Mouse (Mus musculus) megakaryocyte progenitor cell, adult 5-6 weeks (primary cell): ENCODE measurements around the gene Me3. TPM values are rescaled to one million over a fixed set of nuclear protein-coding genes. Genes with fewer than 3 reads are reported as not detected.

Experiments used
- ATAC-seq: replicated peaks from 2 replicates; pipeline ENCODE4 v1.8.0; 2016; ENCODE audit warnings: mild to moderate bottlenecking, moderate TSS enrichment, inconsistent platforms; ENCODE audit not compliant: poor library complexity
- total RNA-seq, 2 experiments: library from RNA; stranded (forward) in 1 of 2; stranded (reverse) in 1 of 2; fragments of 157-497, 149-512 nt in 1 of 2; fragments of 200-1000 nt in 1 of 2; gene quantifications; 2 replicates each; pipeline versions ENCODE4 v1.2.3 to v1.2.4; 2015 to 2017

Gene Me3
- total RNA-seq, 2 experiments from 2014 or later: not detected

DNA sequence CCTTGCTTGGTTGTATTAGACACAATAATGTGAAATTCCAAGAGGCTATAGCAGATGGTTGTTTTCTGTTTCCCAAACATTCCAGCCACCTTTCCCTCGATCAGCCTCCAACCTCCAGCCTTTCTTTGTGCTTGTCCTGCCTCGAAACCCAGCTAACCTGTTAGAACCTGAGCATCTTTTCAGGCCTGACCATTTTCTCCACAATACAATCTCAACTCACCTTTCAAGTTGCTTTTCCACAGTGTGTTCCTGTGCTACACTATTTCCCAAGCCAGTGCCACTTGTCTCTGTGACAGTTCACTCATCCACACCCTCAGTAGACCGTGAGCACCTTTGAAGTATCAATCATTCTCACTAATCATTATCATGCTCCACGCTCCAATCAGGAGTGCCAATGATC, 171.8 kb downstream of the Me3 start:
- ATAC-seq: no peak

DNA sequence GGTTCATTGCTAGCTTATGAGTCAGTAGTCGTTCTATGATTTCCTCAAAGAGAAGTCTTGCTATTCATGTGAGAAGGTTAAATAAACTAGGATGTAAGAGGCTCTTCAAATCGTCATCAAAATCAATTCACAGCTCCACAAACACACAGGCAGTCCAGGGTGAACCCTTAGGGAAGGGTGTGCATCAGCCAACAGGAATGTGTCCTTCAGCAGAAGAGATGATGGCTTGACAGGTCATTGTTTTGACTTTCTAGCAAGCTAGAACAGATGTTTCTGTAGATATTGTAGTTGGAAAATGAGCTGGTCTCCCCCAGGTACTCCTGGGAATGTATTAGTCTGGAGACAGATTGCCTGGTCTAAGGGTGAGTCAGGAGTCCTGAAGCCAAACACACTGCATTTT, 177.2 kb downstream of the Me3 start:
- no peak for ATAC-seq

DNA sequence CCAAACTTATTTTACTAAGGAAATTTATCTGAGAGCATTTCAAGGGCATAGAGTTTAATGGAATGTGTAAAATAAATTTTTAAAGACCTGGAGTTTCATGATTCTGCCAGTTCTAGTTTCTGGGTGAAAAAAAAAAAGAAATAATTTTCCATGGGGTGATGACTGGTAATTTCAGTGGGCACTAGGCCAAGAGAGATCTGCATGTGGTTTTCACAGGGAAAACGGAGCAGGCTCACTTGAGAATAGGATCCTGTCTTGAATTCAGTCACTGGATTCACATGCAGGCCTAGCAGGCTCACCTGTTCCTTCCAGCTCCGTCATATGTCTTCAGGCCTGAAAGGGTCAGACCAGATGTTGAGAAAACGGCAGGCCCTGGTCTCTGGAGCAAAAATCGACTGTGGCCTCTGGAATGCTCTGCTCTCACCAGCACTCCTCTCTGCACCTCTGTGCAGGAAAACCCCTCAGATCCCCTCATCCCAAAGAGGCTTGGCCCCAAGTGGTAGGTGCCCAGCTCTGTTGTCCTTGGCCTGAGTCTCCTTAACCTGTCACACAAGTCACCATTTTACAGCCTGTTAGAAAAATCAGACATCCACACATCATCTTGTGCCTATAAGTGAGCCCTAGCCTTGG, 196.4 kb downstream of the Me3 start:
- no peak for ATAC-seq

DNA sequence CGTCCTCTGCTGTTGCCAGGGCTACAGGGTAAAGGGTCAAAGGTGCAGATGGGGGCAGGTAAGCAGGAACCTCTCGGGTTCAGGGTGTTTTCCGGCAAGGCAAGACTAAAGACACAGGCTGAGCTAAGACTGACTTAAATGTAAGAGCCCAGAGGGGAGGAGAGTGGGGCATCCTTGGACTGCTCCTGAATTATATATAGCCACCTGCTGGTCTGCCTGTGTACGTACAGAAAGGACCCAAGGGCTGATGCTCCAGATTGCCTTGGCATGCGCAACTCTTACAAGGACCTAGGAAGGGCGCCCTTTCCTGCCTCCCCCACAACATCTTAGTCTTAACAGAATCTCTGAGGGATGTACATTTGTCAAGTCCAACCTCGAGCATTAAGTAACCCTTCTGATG, 197.0 kb downstream of the Me3 start:
- 0 out of 2 replicates have a peak, but pooled peaks have one; percentile 26 for ATAC-seq

DNA sequence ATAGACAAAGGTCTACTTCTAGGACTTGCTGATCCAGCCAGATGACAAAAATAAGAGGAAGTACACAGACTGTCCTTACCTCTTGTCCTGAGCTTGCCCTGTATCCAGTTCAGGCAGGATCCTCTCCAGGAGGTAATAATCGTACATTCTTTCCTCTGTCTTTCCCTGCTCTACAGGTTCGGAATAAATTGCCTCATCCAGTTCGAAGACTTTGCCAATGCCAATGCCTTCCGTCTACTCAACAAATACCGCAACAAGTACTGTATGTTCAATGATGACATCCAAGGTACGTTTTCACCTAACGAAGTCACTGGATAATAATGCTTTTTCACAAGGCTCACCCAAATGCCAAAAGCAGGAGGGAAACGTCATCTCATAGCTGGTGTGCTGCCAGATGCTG, 201.3 kb downstream of the Me3 start:
- ATAC-seq: no peak

DNA sequence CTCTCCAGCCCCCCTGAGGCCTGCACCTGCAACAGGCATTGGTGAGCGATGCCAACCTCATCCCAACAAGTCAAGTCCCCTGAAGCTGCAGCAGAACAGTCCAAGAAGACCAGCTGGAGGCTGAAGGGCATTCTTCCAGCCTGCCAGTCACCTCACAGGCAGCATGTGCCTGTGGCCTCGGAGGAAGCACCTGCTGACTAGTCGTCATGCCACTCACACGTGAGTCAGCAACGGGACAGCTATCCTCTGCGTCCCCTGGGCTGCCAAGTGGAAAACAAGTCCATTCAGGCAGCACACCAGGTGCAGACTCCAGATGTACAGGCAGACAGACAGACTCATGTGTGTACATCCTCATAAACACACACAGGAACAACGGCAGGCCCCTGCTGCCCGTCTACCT, 203.4 kb downstream of the Me3 start:
- ATAC-seq: peak; percentile 39

DNA sequence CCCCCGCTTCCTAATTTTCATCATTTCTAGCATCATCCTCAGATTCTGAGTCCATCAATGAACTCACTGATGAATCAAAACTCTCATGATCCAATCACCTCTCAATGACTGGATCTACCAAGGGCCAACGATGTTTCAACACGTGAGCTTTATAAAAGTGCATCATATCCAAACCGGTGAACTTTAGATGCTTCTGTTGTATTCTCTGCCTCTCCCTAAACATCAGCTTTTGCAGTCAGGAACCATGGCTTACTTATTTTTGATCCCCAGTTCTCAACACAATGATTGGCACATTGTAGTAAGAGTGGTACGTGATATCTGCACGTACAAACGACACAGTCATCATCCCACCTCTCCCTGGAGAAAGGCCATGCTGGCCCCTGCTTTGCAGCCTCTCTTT, 204.5 kb downstream of the Me3 start:
- no peak for ATAC-seq

DNA sequence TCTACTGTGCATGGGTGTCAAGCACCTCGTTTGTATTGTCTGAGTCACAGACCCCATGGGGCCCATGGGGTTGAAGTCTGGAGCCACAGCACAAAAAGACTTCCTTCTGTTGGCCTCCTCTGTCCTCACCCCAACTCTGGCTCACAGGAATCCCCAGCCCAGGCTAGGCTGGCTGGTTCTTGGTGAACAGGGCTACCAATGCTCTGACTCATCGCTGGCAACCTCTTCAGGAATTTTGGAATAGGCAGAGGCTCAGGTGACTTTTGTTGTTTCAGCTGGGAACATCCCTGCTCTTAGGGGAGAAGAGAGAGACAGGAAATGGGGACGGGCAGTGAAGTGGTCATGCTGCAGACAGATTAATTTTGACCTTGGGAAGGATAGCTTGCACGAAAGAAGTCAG, 205.6 kb downstream of the Me3 start:
- no peak for ATAC-seq

DNA sequence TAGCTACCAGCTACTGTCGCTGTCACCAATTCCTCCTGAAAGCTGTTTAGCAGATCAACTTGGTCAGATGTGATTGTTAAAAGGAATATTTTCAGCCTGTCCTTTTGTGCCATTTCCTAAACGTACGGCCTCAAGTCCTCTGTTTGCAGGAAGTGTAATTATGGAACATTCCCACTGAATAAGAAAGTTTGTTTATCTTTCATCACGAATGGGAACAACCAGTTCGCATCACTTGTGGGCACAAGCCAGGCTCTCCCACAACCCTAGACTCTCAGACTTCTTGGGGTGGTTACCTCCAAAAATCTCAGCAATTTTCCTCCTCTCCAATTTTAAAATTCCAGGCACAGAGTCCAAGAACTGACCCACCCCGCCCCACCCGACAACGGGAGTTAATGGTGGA, 207.5 kb downstream of the Me3 start:
- no peak for ATAC-seq

DNA sequence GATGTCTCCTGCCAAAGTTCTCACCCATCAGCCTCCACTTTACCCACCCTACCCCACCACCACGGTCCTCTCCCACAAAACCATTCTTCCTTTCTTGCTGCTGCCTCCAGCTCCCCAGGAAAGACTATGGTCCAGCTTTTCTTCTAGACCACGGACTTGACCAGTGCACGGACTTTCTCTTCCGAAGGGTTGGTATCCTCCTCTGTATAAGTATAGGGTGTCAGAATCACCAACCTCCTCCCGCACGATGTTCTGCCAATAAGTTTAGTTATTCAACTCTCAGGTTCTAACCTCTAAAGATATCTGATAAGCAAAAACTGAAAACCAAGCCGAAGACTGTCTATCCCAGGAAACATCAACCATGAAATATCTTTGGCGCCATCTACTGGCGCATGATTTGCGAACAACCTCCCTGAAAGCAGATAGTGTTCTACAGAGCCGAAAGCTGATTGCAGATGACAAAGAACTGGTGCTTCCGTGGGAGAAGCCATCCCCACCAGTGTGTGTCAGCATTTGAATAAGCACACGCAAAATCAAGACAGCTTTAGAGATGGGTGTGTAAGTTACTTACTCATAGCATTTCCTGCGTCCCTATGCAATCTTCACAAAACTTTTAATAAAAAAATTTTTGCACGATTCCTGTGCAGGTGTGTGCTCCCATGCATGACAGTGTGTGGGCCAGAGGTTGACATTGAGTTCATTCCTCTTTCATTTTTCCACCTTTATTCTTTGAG, 209.6 kb downstream of the Me3 start:
- ATAC-seq: peak; percentile 77

DNA sequence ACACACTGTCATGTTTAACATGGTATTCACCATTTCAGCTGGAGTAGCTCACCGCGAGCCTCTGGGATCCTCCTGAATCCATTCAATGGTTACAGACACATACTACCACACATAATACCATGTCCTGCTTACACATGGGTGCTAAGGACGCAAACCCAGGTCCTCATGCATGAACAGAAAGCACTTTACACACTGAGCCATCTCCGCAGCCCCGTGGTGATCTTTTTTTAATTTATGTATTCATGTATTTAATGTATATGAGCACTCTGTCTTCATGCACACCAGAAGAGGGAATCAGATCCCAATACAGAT, 210.2 kb downstream of the Me3 start:
- ATAC-seq: no peak

DNA sequence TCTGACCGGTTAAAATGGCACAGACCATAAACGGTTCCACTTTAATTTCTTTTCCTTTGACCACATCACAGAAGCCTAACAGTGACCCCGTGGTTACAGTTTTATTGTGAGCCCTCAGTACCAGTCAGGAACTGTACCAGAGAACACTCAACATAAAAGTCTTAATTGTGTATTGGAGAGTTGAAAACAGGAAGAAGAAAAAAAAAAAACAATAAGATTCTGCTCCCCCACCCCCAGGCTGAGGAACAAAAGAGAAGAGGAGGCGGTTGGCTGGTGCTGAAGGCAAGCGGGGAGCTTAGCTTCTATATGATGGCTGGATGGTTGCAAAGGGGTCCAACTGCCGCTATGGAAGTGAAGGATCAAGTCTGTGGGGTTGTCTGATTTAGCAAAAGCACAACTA, 210.9 kb downstream of the Me3 start:
- ATAC-seq: peak; percentile 11; the same call in 1 of the 2 replicates

DNA sequence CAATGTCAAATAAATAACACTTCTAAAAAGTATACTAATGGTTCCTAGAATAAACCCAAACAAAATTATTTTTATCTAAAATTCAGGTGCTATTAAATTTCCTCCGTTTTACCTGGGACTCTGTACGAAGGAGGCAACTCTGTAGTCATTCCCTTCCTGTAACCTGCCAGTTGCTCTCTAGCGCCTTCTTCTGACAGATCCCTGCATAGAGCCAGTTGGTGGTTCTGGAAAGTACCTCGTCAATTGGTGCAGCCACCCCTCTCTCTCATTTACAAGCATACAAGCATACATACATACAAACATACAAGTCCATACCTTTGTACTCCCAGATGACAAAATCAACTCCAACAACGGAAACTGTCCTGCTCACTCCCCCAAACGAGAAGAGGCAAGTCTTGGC, 211.3 kb downstream of the Me3 start:
- ATAC-seq: peak; percentile 77

DNA sequence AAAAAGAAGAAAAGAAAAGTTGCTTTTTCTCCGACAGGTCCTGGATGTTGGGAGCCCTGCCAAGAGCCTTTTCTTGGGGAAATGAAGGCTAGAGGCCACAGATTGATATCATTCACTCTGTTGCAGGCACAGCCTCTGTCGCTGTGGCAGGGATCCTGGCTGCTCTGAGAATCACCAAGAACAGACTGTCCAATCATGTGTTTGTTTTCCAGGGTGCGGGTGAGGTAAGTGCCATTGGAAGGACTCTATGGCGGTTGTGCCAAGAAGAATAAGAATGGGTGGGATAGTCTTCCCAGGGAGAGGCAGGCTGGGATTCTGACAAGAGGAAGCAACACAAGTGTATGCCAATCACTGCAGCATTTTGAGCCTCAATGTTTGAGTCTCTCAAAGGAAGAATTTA, 213.5 kb downstream of the Me3 start:
- no peak for ATAC-seq

DNA sequence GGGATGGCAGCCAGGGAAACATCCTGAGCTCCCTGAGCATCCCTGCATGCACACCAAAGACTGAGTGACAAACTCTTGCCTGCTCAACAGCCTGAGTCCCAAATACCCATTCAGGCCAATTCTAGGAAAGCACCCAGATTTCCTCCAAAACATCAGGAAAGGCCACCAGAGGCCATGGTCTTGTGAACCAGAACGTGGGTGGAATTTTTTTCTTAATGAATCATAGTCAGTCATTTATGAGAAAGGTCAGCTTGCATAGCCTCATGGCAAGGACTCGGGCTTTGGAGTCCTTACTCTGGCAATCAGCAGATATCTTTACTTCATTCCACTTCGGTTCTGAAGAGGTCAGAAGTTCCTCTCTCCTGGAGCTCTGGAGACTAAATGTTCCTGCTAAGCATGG, 218.3 kb downstream of the Me3 start:
- no peak for ATAC-seq

DNA sequence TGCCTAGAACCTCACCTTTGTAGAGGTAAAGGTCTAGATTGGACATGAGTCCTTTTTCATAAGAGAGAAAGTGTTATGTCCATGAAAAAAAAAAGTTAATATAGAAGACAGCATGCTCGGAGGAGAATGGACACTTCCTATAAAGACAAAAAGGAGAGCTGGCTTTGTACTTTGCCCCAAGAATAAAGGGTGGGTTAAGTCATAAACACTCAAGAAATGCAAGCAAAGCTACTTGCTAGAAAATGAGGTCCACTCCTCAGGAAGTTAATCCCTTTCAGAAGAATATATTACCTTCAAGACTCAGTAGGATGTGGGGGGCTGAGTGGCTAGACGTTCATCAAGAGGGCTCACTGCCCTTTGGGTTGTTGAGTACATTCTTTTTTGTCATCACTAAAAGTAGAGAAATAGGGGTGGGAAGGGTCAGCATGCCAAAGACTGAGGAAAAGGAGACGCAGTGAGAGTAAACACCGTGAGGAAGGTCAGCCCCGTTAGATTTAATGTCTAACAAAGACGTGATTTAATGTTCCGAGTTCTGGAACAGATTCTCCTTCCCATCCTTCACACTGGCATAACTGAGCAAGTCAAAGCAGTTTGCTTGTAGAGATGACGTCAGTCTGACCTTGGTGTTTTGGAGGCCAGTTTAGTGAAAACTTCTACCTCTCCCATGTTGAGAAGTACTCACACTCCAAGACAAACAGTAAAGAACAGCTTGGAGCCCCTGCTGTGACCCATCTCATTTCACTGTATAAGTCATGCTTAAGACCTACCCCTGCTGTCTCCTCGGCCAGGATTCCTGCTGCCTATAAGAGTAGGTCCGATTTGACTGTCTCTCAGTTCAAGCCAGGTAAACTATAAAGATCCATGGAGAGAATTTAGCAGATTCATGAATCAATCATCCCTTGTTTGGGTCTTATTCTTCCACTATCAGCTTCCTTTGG, 220.2 kb downstream of the Me3 start:
- no peak for ATAC-seq

DNA sequence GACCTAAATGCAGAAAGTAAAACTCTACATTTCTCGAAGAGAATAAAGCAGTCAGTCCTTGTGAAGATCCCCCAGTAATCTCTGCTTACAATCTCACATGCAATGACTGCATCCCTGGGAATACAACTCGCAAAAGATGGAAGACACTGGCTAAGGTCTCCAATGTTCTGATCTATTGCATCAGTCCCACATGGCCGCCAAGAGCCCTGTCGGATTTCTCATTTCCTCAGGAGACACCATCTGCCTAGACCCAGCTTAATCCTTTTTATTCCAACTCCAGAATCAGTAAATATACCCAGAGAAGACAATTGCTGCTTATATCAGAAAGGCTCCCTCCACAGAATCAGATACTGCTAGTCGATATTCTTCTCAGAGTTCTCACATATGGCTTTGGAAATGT, 220.9 kb downstream of the Me3 start:
- ATAC-seq: no peak

DNA sequence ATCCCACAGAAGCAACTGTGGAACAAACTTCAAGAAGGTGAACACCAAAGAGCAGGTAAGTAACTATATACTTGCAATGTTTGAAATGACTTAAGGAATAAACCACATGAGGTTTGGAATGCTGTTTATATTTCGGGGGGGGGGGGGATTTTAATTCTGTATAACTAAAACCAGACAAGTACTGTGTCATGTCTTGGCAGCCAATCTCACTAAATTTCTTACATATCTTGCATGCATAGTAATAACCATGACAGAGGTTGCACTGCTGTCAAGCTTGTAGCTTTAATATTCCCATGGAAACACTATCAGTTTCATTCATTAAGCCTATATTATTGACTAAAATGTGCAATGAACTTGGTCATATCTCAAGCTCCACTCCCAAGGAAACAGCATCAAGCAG, 223.0 kb downstream of the Me3 start:
- ATAC-seq: no peak

DNA sequence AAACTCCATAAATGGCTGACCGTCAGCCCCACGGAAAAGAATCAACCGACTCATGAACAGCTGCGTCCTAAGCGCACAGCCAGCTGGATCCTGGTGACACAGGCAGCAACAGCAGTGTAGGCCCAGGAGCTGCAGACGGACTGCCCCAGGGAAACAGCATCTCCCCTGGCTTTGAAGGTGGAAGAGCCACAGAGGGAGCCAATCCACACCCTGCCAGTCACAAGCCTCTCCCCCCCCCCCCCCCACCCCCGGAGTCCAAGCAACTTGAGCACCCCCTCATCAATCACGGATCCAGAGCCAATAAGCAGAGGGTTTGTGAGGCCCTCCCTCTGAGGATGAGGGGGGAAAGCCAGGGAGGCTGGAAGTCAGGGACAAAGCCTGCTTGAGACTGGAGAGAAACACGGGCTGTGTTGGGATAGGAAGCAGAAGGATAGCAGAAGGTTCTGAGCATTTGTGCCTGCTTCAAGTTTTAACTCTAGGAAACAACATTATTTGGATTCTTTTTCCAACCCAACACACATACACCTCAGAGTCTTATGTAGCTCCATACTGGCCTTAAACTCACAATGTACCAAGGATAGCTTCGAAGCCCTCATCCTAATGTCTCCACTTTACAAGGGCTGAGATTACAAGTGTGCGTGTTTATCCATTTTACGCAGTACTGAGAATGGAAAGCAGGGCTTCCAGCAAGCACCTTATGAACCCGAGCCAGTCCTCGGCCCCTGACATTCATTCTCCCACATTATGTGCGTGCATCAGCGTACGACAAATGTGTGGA, 224.4 kb downstream of the Me3 start:
- ATAC-seq: no peak

DNA sequence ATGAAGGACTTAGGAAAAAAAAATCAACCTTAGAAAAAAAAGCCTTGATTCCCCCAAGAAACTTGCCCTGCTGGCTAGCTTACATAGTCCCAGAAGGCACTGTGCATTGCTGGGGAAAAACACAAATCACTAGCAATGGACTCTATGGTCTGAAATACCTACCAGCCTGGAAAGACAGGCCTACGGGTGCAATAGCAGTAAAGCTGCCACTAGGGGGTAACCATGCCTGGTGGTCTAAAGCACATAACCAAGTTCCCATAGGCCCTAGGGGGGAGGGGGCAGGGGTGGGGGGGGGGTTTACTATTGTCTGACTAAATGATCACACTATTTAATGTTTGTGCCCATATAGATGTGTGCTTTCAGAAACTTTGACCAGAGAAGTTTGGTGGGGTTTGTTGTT, 232.6 kb downstream of the Me3 start:
- ATAC-seq: 0 out of 2 replicates have a peak, but pooled peaks have one; percentile 26

DNA sequence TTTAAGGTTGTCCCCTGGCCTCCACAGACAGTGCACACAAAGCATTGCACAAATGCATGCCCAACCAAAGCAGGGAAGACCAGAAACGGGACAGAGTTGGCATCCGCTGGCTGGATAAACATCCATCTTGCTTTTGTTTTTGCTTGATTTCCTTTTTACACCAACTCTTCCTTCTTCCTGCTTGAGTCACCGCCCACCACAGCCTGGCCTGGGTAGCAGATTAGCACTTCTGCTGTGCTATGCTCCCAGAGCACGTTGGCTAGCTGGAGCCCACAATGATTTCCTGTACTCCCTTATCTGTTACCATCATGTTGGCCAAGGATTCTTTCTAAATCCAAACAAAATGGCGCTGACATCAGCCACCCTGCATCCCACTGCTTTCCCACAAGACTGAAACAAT, 235.0 kb downstream of the Me3 start:
- no peak for ATAC-seq
